Mouse (Mus musculus): Measurements from ENCODE around the gene Eed. TPM values are rescaled to one million over a fixed set of nuclear protein-coding genes. Genes with fewer than 3 reads are reported as not detected.
A peak's percentile ranks its signal among the peaks of the same experiment; 100 is the strongest.

Gene Eed
- polyA plus RNA-seq (2014; fragmentation: Nextera tagmentation; extraction: Ambion mirVana), result 74.3 and 80.5 TPM in 2 replicates

GRCm38 (mm10) chr7:89980485-89981422 is at the start of gene Eed:
Eed (minus strand) TSS chr7:89980983.
- H3K4me2 ChIP-seq (replicated peaks; ENCODE audit: low read depth, low read length), result peak within 1 kb of the TSS; percentile 60
- H3K9me3 ChIP-seq (ENCODE audit: control insufficient read depth, low read length), result no peaks in the 10 kb centered on the region
- peak within 1 kb of the TSS; percentile 77 for H3K4me3 ChIP-seq (ENCODE audit: low read depth, low read length)
- no peaks in the 10 kb centered on the region for H3K27me3 ChIP-seq (ENCODE audit: control insufficient read depth, insufficient read depth, low read length)
- H3K36me3 ChIP-seq (ENCODE audit: control insufficient read depth, insufficient read depth, low read length), result peaks cover 4% of the 10 kb centered on the region
- WGBS, result under 1% methylated on average over 84 of the region's 87 CpGs
- no peaks in the 10 kb centered on the region for H3K4me1 ChIP-seq (replicated peaks; ENCODE audit: control insufficient read depth, insufficient read depth, low read length)
- peak; percentile 95 for DNase-seq (ENCODE audit: low spot score)
- peak; percentile 92 for ATAC-seq (ENCODE audit: low FRiP score)
- H3K27ac ChIP-seq (ENCODE audit: low read depth, low read length), result peak within 1 kb of the TSS; percentile 99
- peak within 1 kb of the TSS; percentile 91 for H3K9ac ChIP-seq (ENCODE audit: low read depth, low read length)

GRCm38 (mm10) chr7:90029548-90030485 is 49.0 kb upstream of the Eed start:
- Histone ChIP-seq H3K4me1 (replicated peaks; ENCODE audit: control insufficient read depth, insufficient read depth, low read length) (no peaks in the 10 kb centered on the region; the same call in 1 of the 2 replicates), H3K9me3 (ENCODE audit: control insufficient read depth, low read length) (no peaks in the 10 kb centered on the region), H3K9ac (ENCODE audit: low read depth, low read length) (no peak overlapping the region), H3K27ac (ENCODE audit: low read depth, low read length) (0 out of 2 replicates have a peak overlapping the region, but pooled peaks have one; percentile 12), H3K36me3 (ENCODE audit: control insufficient read depth, insufficient read depth, low read length) (no peaks in the 10 kb centered on the region), H3K4me2 (replicated peaks; ENCODE audit: low read depth, low read length) (no peak overlapping the region), H3K27me3 (ENCODE audit: control insufficient read depth, insufficient read depth, low read length) (no peaks in the 10 kb centered on the region), H3K4me3 (ENCODE audit: low read depth, low read length) (no peak overlapping the region)
- peak; percentile 14 for DNase-seq (ENCODE audit: low spot score)
- WGBS, result 60% methylated on average over 20 of the region's 20 CpGs
- 0 out of 2 replicates have a peak, but pooled peaks have one; percentile 10 for ATAC-seq (ENCODE audit: low FRiP score)

GRCm38 (mm10) chr7:90028888-90029547 is 48.2 kb upstream of the Eed start:
- Histone ChIP-seq H3K27me3 (ENCODE audit: control insufficient read depth, insufficient read depth, low read length) (no peaks in the 10 kb centered on the region), H3K9me3 (ENCODE audit: control insufficient read depth, low read length) (no peaks in the 10 kb centered on the region), H3K4me1 (replicated peaks; ENCODE audit: control insufficient read depth, insufficient read depth, low read length) (no peaks in the 10 kb centered on the region; the same call in 1 of the 2 replicates), H3K4me3 (ENCODE audit: low read depth, low read length) (no peak overlapping the region), H3K4me2 (replicated peaks; ENCODE audit: low read depth, low read length) (no peak overlapping the region), H3K36me3 (ENCODE audit: control insufficient read depth, insufficient read depth, low read length) (no peaks in the 10 kb centered on the region), H3K27ac (ENCODE audit: low read depth, low read length) (0 out of 2 replicates have a peak overlapping the region, but pooled peaks have one; percentile 12), H3K9ac (ENCODE audit: low read depth, low read length) (no peak overlapping the region)
- peak; percentile 50 for DNase-seq (ENCODE audit: low spot score)
- ATAC-seq (ENCODE audit: low FRiP score), result 0 out of 2 replicates have a peak, but pooled peaks have one; percentile 57
- WGBS, result 22% methylated on average over 8 of the region's 8 CpGs

DNA sequence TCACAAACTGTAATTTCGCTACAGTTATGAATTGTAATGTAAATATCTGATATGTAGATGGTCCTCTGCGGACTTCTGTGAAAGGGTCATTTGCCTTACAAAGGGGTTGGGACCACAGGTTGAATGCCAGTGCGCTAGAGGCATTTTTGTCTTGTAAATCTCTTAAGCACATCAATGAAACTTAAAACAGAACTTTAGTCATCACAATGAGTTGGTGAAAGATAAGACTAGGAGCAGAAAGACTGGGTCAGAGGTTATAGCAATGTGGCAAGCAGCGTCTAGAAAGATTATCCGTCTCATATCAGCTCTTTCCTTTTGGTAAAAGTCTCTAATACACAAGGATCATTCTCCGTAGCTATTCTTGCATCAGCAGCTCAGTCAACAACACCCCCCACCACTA is 44.2 kb upstream of the Eed start:
- 38% methylated on average over 6 of the region's 6 CpGs for WGBS
- H3K36me3 ChIP-seq (ENCODE audit: control insufficient read depth, insufficient read depth, low read length), result no peaks in the 10 kb centered on the region
- ATAC-seq (ENCODE audit: low FRiP score) (no peak), DNase-seq (ENCODE audit: low spot score) (no peak)
- no peak overlapping the region for H3K4me2 ChIP-seq (replicated peaks; ENCODE audit: low read depth, low read length)
- no peaks in the 10 kb centered on the region for H3K27me3 ChIP-seq (ENCODE audit: control insufficient read depth, insufficient read depth, low read length)
- H3K4me3 ChIP-seq (ENCODE audit: low read depth, low read length), result no peak overlapping the region
- no peak overlapping the region for H3K27ac ChIP-seq (ENCODE audit: low read depth, low read length)
- no peaks in the 10 kb centered on the region for H3K9me3 ChIP-seq (ENCODE audit: control insufficient read depth, low read length)
- no peak overlapping the region for H3K9ac ChIP-seq (ENCODE audit: low read depth, low read length)
- no peaks in the 10 kb centered on the region; the same call in 1 of the 2 replicates for H3K4me1 ChIP-seq (replicated peaks; ENCODE audit: control insufficient read depth, insufficient read depth, low read length)

- no peaks in the 10 kb centered on the region for H3K27me3 ChIP-seq (ENCODE audit: control insufficient read depth, insufficient read depth, low read length)
- no peak for ATAC-seq (ENCODE audit: low FRiP score)
- H3K36me3 ChIP-seq (ENCODE audit: control insufficient read depth, insufficient read depth, low read length), result no peaks in the 10 kb centered on the region
- no peak overlapping the region for H3K4me3 ChIP-seq (ENCODE audit: low read depth, low read length)
- no peaks in the 10 kb centered on the region for H3K4me1 ChIP-seq (replicated peaks; ENCODE audit: control insufficient read depth, insufficient read depth, low read length)
- WGBS, result 47% methylated on average over 8 of the region's 9 CpGs
- H3K9me3 ChIP-seq (ENCODE audit: control insufficient read depth, low read length), result no peaks in the 10 kb centered on the region
- no peak overlapping the region for H3K4me2 ChIP-seq (replicated peaks; ENCODE audit: low read depth, low read length)
- no peak overlapping the region for H3K9ac ChIP-seq (ENCODE audit: low read depth, low read length)
- DNase-seq (ENCODE audit: low spot score), result no peak
- H3K27ac ChIP-seq (ENCODE audit: low read depth, low read length), result no peak overlapping the region
These were observed 42.4 kb upstream of the Eed start for GRCm38 (mm10) chr7:90022974-90023707.

DNA sequence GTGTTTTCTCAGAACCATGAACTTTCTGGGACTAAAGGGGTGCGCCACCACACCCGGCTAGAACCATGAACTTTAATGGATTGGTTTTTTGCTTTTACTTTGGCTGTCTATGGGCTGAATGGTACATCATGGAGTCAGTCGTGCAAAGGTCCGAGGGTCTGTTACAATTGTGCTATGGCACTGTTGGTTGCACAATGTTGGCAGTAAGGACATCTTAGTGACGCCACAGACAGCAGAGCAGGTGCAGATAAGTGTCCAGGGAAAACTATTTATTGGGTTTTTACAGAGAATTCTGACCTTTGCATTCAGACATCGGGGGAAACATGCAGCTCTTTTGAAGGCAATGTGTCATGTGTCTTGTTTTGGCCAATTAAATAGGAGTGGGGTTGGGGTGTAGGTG is 39.5 kb upstream of the Eed start:
- Histone ChIP-seq H3K4me1 (replicated peaks; ENCODE audit: control insufficient read depth, insufficient read depth, low read length) (no peaks in the 10 kb centered on the region), H3K36me3 (ENCODE audit: control insufficient read depth, insufficient read depth, low read length) (no peaks in the 10 kb centered on the region), H3K9ac (ENCODE audit: low read depth, low read length) (no peak overlapping the region), H3K4me3 (ENCODE audit: low read depth, low read length) (no peak overlapping the region), H3K27me3 (ENCODE audit: control insufficient read depth, insufficient read depth, low read length) (no peaks in the 10 kb centered on the region), H3K4me2 (replicated peaks; ENCODE audit: low read depth, low read length) (no peak overlapping the region), H3K9me3 (ENCODE audit: control insufficient read depth, low read length) (no peaks in the 10 kb centered on the region), H3K27ac (ENCODE audit: low read depth, low read length) (no peak overlapping the region)
- DNase-seq (ENCODE audit: low spot score) (no peak), ATAC-seq (ENCODE audit: low FRiP score) (no peak)
- WGBS, result 95% methylated on average over 6 of the region's 6 CpGs

DNA sequence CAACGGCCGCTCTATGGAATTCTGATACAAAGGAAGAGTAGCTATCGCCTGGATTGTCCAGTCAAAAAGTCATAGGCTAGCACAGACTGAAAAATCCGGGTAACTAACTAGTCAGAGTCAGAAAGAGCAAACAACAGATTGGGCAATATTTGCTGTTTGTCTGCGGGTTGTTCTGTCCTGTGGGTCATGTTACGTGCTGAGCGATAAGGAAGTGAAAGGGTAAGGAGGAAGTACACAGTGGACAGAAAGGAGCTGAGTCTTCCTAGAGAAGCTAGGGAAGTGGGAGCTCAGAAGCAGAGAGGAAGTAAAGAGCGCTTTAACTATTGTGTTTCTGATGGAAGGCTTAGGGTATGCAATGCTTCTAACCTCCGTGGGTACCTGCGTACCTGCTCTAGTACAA is 38.8 kb upstream of the Eed start:
- Histone ChIP-seq H3K36me3 (ENCODE audit: control insufficient read depth, insufficient read depth, low read length) (no peaks in the 10 kb centered on the region), H3K4me3 (ENCODE audit: low read depth, low read length) (no peak overlapping the region), H3K9me3 (ENCODE audit: control insufficient read depth, low read length) (no peaks in the 10 kb centered on the region), H3K4me2 (replicated peaks; ENCODE audit: low read depth, low read length) (no peak overlapping the region), H3K27ac (ENCODE audit: low read depth, low read length) (no peak overlapping the region), H3K27me3 (ENCODE audit: control insufficient read depth, insufficient read depth, low read length) (no peaks in the 10 kb centered on the region), H3K4me1 (replicated peaks; ENCODE audit: control insufficient read depth, insufficient read depth, low read length) (no peaks in the 10 kb centered on the region), H3K9ac (ENCODE audit: low read depth, low read length) (no peak overlapping the region)
- 88% methylated on average over 10 of the region's 10 CpGs for WGBS
- DNase-seq (ENCODE audit: low spot score), result no peak
- ATAC-seq (ENCODE audit: low FRiP score), result no peak
